Mouse (Mus musculus): ENCODE measurements around the gene Itpr3. TPM values are rescaled to one million over a fixed set of nuclear protein-coding genes. Genes with fewer than 3 reads are reported as not detected.

Gene Itpr3
- polyA plus RNA-seq, 1 experiment from 2014 or later, result 4.3 TPM

GRCm38 (mm10) chr17:27141971-27142450, 84.9 kb downstream of the Itpr3 start:
- WGBS, result 48% methylated on average over 10 of the region's 10 CpGs
- H3K4me3 ChIP-seq (replicated peaks), result no peak overlapping the region
- ATAC-seq (ENCODE audit: insufficient number of reproducible peaks, insufficient read depth, low FRiP score, low TSS enrichment, low read depth), result no peak
- no peaks in the 10 kb centered on the region for H3K9me3 ChIP-seq
- peak overlapping the region; percentile 8; the same call in 1 of the 2 replicates for H3K27ac ChIP-seq
- H3K27me3 ChIP-seq, result 0 out of 2 replicates have a peak, but pooled peaks cover 4% of the 10 kb centered on the region
- no peak overlapping the region for H3K9ac ChIP-seq (replicated peaks)
- peaks cover 75% of the 10 kb centered on the region for H3K4me1 ChIP-seq (replicated peaks)
- 0 out of 2 replicates have a peak overlapping the region, but pooled peaks have one; percentile 13 for H3K4me2 ChIP-seq
- H3K36me3 ChIP-seq, result no peaks in the 10 kb centered on the region

- H3K9ac ChIP-seq (replicated peaks), result no peak overlapping the region
- whole genome bisulfite sequencing, result 77% methylated on average over 4 of the region's 4 CpGs
- no peaks in the 10 kb centered on the region for H3K9me3 ChIP-seq
- no peak overlapping the region for H3K27ac ChIP-seq
- H3K4me1 ChIP-seq (replicated peaks), result peaks cover 79% of the 10 kb centered on the region
- no peak overlapping the region for H3K4me2 ChIP-seq
- no peak overlapping the region for H3K4me3 ChIP-seq (replicated peaks)
- H3K27me3 ChIP-seq, result no peaks in the 10 kb centered on the region
- no peaks in the 10 kb centered on the region for H3K36me3 ChIP-seq
- ATAC-seq (ENCODE audit: insufficient number of reproducible peaks, insufficient read depth, low FRiP score, low TSS enrichment, low read depth), result no peak
Observed at GRCm38 (mm10) chr17:27144152-27144551, 87.0 kb downstream of the Itpr3 start.

- H3K9me3 ChIP-seq, result no peaks in the 10 kb centered on the region
- H3K9ac ChIP-seq (replicated peaks), result no peak overlapping the region
- ATAC-seq (ENCODE audit: insufficient number of reproducible peaks, insufficient read depth, low FRiP score, low TSS enrichment, low read depth), result no peak
- no peaks in the 10 kb centered on the region for H3K36me3 ChIP-seq
- peak overlapping the region; percentile 34 for H3K4me2 ChIP-seq
- H3K4me3 ChIP-seq (replicated peaks), result no peak overlapping the region
- H3K27me3 ChIP-seq, result no peaks in the 10 kb centered on the region
- 7% methylated on average over 8 of the region's 8 CpGs for WGBS
- peaks cover 75% of the 10 kb centered on the region for H3K4me1 ChIP-seq (replicated peaks)
- peak overlapping the region; percentile 47; the same call in 1 of the 2 replicates for H3K27ac ChIP-seq
Observed at GRCm38 (mm10) chr17:27146323-27146923, 89.3 kb downstream of the Itpr3 start.

- 77% methylated on average over 7 of the region's 7 CpGs for WGBS
- no peak overlapping the region for H3K4me2 ChIP-seq
- no peaks in the 10 kb centered on the region for H3K36me3 ChIP-seq
- H3K27me3 ChIP-seq, result no peaks in the 10 kb centered on the region
- no peak overlapping the region for H3K27ac ChIP-seq
- no peaks in the 10 kb centered on the region for H3K9me3 ChIP-seq
- H3K4me1 ChIP-seq (replicated peaks), result peaks cover 80% of the 10 kb centered on the region
- no peak overlapping the region for H3K4me3 ChIP-seq (replicated peaks)
- no peak for ATAC-seq (ENCODE audit: insufficient number of reproducible peaks, insufficient read depth, low FRiP score, low TSS enrichment, low read depth)
- H3K9ac ChIP-seq (replicated peaks), result no peak overlapping the region
Observed at GRCm38 (mm10) chr17:27150871-27151270, 93.8 kb downstream of the Itpr3 start.

- Histone ChIP-seq H3K4me2 (no peak overlapping the region), H3K27ac (no peak overlapping the region), H3K4me3 (replicated peaks) (no peak overlapping the region), H3K9ac (replicated peaks) (no peak overlapping the region), H3K9me3 (no peaks in the 10 kb centered on the region), H3K27me3 (no peaks in the 10 kb centered on the region), H3K4me1 (replicated peaks) (peaks cover 75% of the 10 kb centered on the region), H3K36me3 (no peaks in the 10 kb centered on the region)
- no peak for ATAC-seq (ENCODE audit: insufficient number of reproducible peaks, insufficient read depth, low FRiP score, low TSS enrichment, low read depth)
- 74% methylated on average over 8 of the region's 8 CpGs for WGBS
Observed at GRCm38 (mm10) chr17:27151411-27151810, 94.3 kb downstream of the Itpr3 start.

- H3K4me1 ChIP-seq (replicated peaks), result peaks cover 64% of the 10 kb centered on the region
- H3K9ac ChIP-seq (replicated peaks), result no peak overlapping the region
- 52% methylated on average over 8 of the region's 8 CpGs for WGBS
- H3K27me3 ChIP-seq, result no peaks in the 10 kb centered on the region
- no peak for ATAC-seq (ENCODE audit: insufficient number of reproducible peaks, insufficient read depth, low FRiP score, low TSS enrichment, low read depth)
- H3K4me2 ChIP-seq, result no peak overlapping the region
- H3K27ac ChIP-seq, result 0 out of 2 replicates have a peak overlapping the region, but pooled peaks have one; percentile 9
- no peak overlapping the region for H3K4me3 ChIP-seq (replicated peaks)
- H3K9me3 ChIP-seq, result no peaks in the 10 kb centered on the region
- no peaks in the 10 kb centered on the region for H3K36me3 ChIP-seq
Observed at GRCm38 (mm10) chr17:27152976-27153723, 96.0 kb downstream of the Itpr3 start.

GRCm38 (mm10) chr17:27153773-27154193, 96.7 kb downstream of the Itpr3 start:
- H3K27ac ChIP-seq, result peak overlapping the region; percentile 9; the same call in 1 of the 2 replicates
- no peaks in the 10 kb centered on the region for H3K9me3 ChIP-seq
- no peak overlapping the region for H3K4me3 ChIP-seq (replicated peaks)
- H3K4me2 ChIP-seq, result no peak overlapping the region
- no peak overlapping the region for H3K9ac ChIP-seq (replicated peaks)
- WGBS, result 69% methylated on average over 9 of the region's 9 CpGs
- peaks cover 58% of the 10 kb centered on the region for H3K4me1 ChIP-seq (replicated peaks)
- H3K27me3 ChIP-seq, result no peaks in the 10 kb centered on the region
- H3K36me3 ChIP-seq, result no peaks in the 10 kb centered on the region
- ATAC-seq (ENCODE audit: insufficient number of reproducible peaks, insufficient read depth, low FRiP score, low TSS enrichment, low read depth), result no peak

- Histone ChIP-seq H3K27ac (no peak overlapping the region), H3K27me3 (no peaks in the 10 kb centered on the region), H3K4me1 (replicated peaks) (peaks cover 53% of the 10 kb centered on the region), H3K9ac (replicated peaks) (no peak overlapping the region), H3K36me3 (no peaks in the 10 kb centered on the region), H3K4me3 (replicated peaks) (no peak overlapping the region), H3K4me2 (no peak overlapping the region), H3K9me3 (no peaks in the 10 kb centered on the region)
- WGBS, result 86% methylated on average over 14 of the region's 14 CpGs
- no peak for ATAC-seq (ENCODE audit: insufficient number of reproducible peaks, insufficient read depth, low FRiP score, low TSS enrichment, low read depth)
Observed at GRCm38 (mm10) chr17:27154256-27154655, 97.2 kb downstream of the Itpr3 start.

- no peak overlapping the region; the same call in 1 of the 2 replicates for H3K27ac ChIP-seq
- 40% methylated on average over 6 of the region's 6 CpGs for WGBS
- no peak overlapping the region for H3K9ac ChIP-seq (replicated peaks)
- H3K36me3 ChIP-seq, result no peaks in the 10 kb centered on the region
- ATAC-seq (ENCODE audit: insufficient number of reproducible peaks, insufficient read depth, low FRiP score, low TSS enrichment, low read depth), result no peak
- H3K27me3 ChIP-seq, result no peaks in the 10 kb centered on the region
- no peak overlapping the region for H3K4me3 ChIP-seq (replicated peaks)
- H3K9me3 ChIP-seq, result no peaks in the 10 kb centered on the region
- peaks cover 48% of the 10 kb centered on the region for H3K4me1 ChIP-seq (replicated peaks)
- no peak overlapping the region; the same call in 1 of the 2 replicates for H3K4me2 ChIP-seq
Observed at GRCm38 (mm10) chr17:27154881-27155280, 97.8 kb downstream of the Itpr3 start.

GRCm38 (mm10) chr17:27155752-27156151, 98.6 kb downstream of the Itpr3 start:
- H3K4me1 ChIP-seq (replicated peaks), result peaks cover 42% of the 10 kb centered on the region
- H3K9me3 ChIP-seq, result no peaks in the 10 kb centered on the region
- no peak overlapping the region for H3K27ac ChIP-seq
- WGBS, result 82% methylated on average over 8 of the region's 8 CpGs
- H3K9ac ChIP-seq (replicated peaks), result no peak overlapping the region
- H3K27me3 ChIP-seq, result no peaks in the 10 kb centered on the region
- ATAC-seq (ENCODE audit: insufficient number of reproducible peaks, insufficient read depth, low FRiP score, low TSS enrichment, low read depth), result no peak
- H3K4me3 ChIP-seq (replicated peaks), result no peak overlapping the region
- H3K36me3 ChIP-seq, result no peaks in the 10 kb centered on the region
- H3K4me2 ChIP-seq, result no peak overlapping the region

- WGBS, result 84% methylated on average over 6 of the region's 6 CpGs
- Histone ChIP-seq H3K9me3 (no peaks in the 10 kb centered on the region), H3K36me3 (no peaks in the 10 kb centered on the region), H3K4me2 (no peak overlapping the region), H3K4me3 (replicated peaks) (no peak overlapping the region), H3K9ac (replicated peaks) (no peak overlapping the region), H3K4me1 (replicated peaks) (peaks cover 24% of the 10 kb centered on the region), H3K27me3 (no peaks in the 10 kb centered on the region), H3K27ac (no peak overlapping the region)
- ATAC-seq (ENCODE audit: insufficient number of reproducible peaks, insufficient read depth, low FRiP score, low TSS enrichment, low read depth), result no peak
Observed at GRCm38 (mm10) chr17:27158439-27158838, 101.3 kb downstream of the Itpr3 start.
